Comparison of ENCODE assay signal across 8 mouse cellular contexts in the genomic region with DNA sequence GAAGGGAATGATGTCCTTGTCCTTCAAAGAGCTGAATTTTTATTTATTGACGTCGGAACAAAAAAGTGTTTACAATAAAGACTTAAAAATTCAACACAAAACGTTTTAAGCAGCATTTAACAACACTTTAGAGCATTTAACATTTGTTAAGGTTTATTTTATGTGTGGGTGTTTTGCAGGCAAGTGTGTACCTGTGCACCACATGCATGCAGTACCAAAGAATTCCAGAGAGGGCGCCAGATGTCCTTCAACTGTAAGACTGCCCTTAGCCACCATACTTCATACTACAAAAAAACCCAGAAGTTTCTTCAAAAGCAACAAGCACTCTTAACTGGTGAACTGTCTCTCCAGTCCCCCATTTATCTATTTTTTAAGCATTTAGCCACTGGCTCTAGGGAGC. TPM values are rescaled to one million over a fixed set of nuclear protein-coding genes. Genes with fewer than 3 reads are reported as not detected.
DNase-seq lines count a peak whose midpoint lies in the region; ATAC-seq lines count a peak whose summit lies in the region.

No protein-coding gene starts in this region.

- no peak overlapping the region for H3K4me2 ChIP-seq in hindbrain, embryonic 13.5 days
- H3K4me2 ChIP-seq in limb, embryonic 11.5 days (ENCODE audit: low read depth, severe bottlenecking), result peak overlapping the region; percentile 81; the same call in 1 of the 2 replicates
- H3K4me2 ChIP-seq in stomach, embryonic 14.5 days (replicated peaks; ENCODE audit: low read depth, low read length), result peak overlapping the region; percentile 91

- H3K36me3 ChIP-seq in hindbrain, embryonic 10.5 days, result peaks cover 27% of the 10 kb centered on the region
- peaks cover 26% of the 10 kb centered on the region for H3K36me3 ChIP-seq in hindbrain, embryonic 13.5 days
- H3K36me3 ChIP-seq in limb, embryonic 11.5 days (ENCODE audit: control insufficient read depth, insufficient read depth, low read length), result peaks cover 4% of the 10 kb centered on the region; the same call in 1 of the 2 replicates
- H3K36me3 ChIP-seq in midbrain, embryonic 10.5 days, result peaks cover 27% of the 10 kb centered on the region
- peaks cover 20% of the 10 kb centered on the region for H3K36me3 ChIP-seq in stomach, embryonic 14.5 days (ENCODE audit: control insufficient read depth, insufficient read depth, low read length)

- DNase-seq in hindbrain, embryonic 10.5 days (ENCODE audit: low spot score), result peak; percentile 53
- peak; percentile 46 to 78 for DNase-seq in adrenal gland, adult (ENCODE audit: inconsistent age in 2 of 2, low spot score in 1 of 2)
- DNase-seq in embryo, embryonic 10.5 days (ENCODE audit: low spot score), result peak; percentile 76
- DNase-seq in limb, embryonic 11.5 days (ENCODE audit: low spot score), result peak; percentile 83
- DNase-seq in midbrain, embryonic 10.5 days (ENCODE audit: low spot score), result peak; percentile 51

- H3K9me3 ChIP-seq in hindbrain, embryonic 10.5 days, result no peaks in the 10 kb centered on the region
- no peaks in the 10 kb centered on the region for H3K9me3 ChIP-seq in hindbrain, embryonic 13.5 days
- H3K9me3 ChIP-seq in limb, embryonic 11.5 days (ENCODE audit: control insufficient read depth, low read length), result no peaks in the 10 kb centered on the region
- H3K9me3 ChIP-seq in midbrain, embryonic 10.5 days (replicated peaks), result no peaks in the 10 kb centered on the region
- no peaks in the 10 kb centered on the region for H3K9me3 ChIP-seq in stomach, embryonic 14.5 days (ENCODE audit: control insufficient read depth, low read depth, low read length)

- ATAC-seq in hindbrain, embryonic 13.5 days (ENCODE audit: low FRiP score), result no peak
- peak; percentile 29 to 52; a peak in 1 of 4 replicates for ATAC-seq in hematopoietic stem cell, adult 5-6 weeks (replicated peaks in 1 of 2; ENCODE audit: insufficient read depth in 1 of 2, low FRiP score in 2 of 2, low TSS enrichment in 1 of 2, low read depth in 1 of 2, poor library complexity in 2 of 2, severe bottlenecking in 2 of 2)
- ATAC-seq in limb, embryonic 11.5 days (ENCODE audit: insufficient number of reproducible peaks, low FRiP score, low TSS enrichment, low read depth), result no peak
- no peak for ATAC-seq in stomach, embryonic 14.5 days (ENCODE audit: insufficient number of reproducible peaks, insufficient read depth, low FRiP score, low read depth)

- no peak overlapping the region for H3K27ac ChIP-seq in hindbrain, embryonic 10.5 days
- no peak overlapping the region for H3K27ac ChIP-seq in hindbrain, embryonic 13.5 days
- H3K27ac ChIP-seq in limb, embryonic 11.5 days (replicated peaks; ENCODE audit: low read depth, low read length), result no peak overlapping the region
- H3K27ac ChIP-seq in midbrain, embryonic 10.5 days (replicated peaks), result no peak overlapping the region
- H3K27ac ChIP-seq in stomach, embryonic 14.5 days (ENCODE audit: low read length), result 0 out of 2 replicates have a peak overlapping the region, but pooled peaks have one; percentile 18

- H3K4me1 ChIP-seq in hindbrain, embryonic 10.5 days (replicated peaks), result peaks cover 23% of the 10 kb centered on the region
- H3K4me1 ChIP-seq in hindbrain, embryonic 13.5 days (replicated peaks), result peaks cover 27% of the 10 kb centered on the region
- H3K4me1 ChIP-seq in limb, embryonic 11.5 days (ENCODE audit: control insufficient read depth, insufficient read depth, low read length), result 0 out of 2 replicates have a peak, but pooled peaks cover 9% of the 10 kb centered on the region
- peaks cover 25% of the 10 kb centered on the region for H3K4me1 ChIP-seq in midbrain, embryonic 10.5 days
- peaks cover 12% of the 10 kb centered on the region for H3K4me1 ChIP-seq in stomach, embryonic 14.5 days (ENCODE audit: control insufficient read depth, insufficient read depth, low read length)

- H3K4me3 ChIP-seq in hindbrain, embryonic 10.5 days, result no peak overlapping the region
- no peak overlapping the region for H3K4me3 ChIP-seq in hindbrain, embryonic 13.5 days
- H3K4me3 ChIP-seq in limb, embryonic 11.5 days (ENCODE audit: low read depth, low read length), result peak overlapping the region; percentile 85; the same call in 1 of the 2 replicates
- H3K4me3 ChIP-seq in midbrain, embryonic 10.5 days, result peak overlapping the region; percentile 85; the same call in 1 of the 2 replicates
- H3K4me3 ChIP-seq in stomach, embryonic 14.5 days (ENCODE audit: low read depth, low read length), result peak overlapping the region; percentile 93; the same call in 1 of the 2 replicates

- WGBS in hindbrain, embryonic 10.5 days, result 6% methylated on average over 4 of the region's 4 CpGs
- 9% methylated on average over 4 of the region's 4 CpGs for WGBS in hindbrain, embryonic 13.5 days
- 14% methylated on average over 4 of the region's 4 CpGs for WGBS in limb, embryonic 11.5 days
- 10% methylated on average over 4 of the region's 4 CpGs for WGBS in midbrain, embryonic 10.5 days
- WGBS in stomach, embryonic 14.5 days, result 7% methylated on average over 4 of the region's 4 CpGs

- H3K27me3 ChIP-seq in hindbrain, embryonic 10.5 days (ENCODE audit: insufficient read depth, poor library complexity, severe bottlenecking), result no peaks in the 10 kb centered on the region
- no peaks in the 10 kb centered on the region for H3K27me3 ChIP-seq in hindbrain, embryonic 13.5 days
- no peaks in the 10 kb centered on the region for H3K27me3 ChIP-seq in limb, embryonic 11.5 days (ENCODE audit: control insufficient read depth, insufficient read depth, low read length)
- H3K27me3 ChIP-seq in midbrain, embryonic 10.5 days (ENCODE audit: low read depth, poor library complexity, severe bottlenecking), result peaks cover 6% of the 10 kb centered on the region; the same call in 1 of the 2 replicates
- no peaks in the 10 kb centered on the region for H3K27me3 ChIP-seq in stomach, embryonic 14.5 days (ENCODE audit: control insufficient read depth, insufficient read depth, low read length)

- no peak overlapping the region for H3K9ac ChIP-seq in hindbrain, embryonic 13.5 days
- H3K9ac ChIP-seq in limb, embryonic 11.5 days (ENCODE audit: low read length), result no peak overlapping the region
- no peak overlapping the region for H3K9ac ChIP-seq in stomach, embryonic 14.5 days (replicated peaks; ENCODE audit: low read depth, low read length)

RNA-seq across cellular contexts. Expression of gene Dip2a, which starts 1.5 kb away (rescaled TPM):
- polyA plus RNA-seq in hindbrain, embryonic 10.5 days (2016; fragmentation: Nextera tagmentation; extraction: Ambion mirVana), result 6.0 and 8.2 TPM in 2 replicates
- polyA plus RNA-seq in hindbrain, embryonic 13.5 days (2015; fragmentation: Nextera tagmentation; extraction: Ambion mirVana), result 14.9 and 16.5 TPM in 2 replicates
- 6.0 and 8.5 TPM in 2 replicates for total RNA-seq in hematopoietic stem cell, adult 5-6 weeks (2017)
- polyA plus RNA-seq in limb, embryonic 11.5 days (2014; fragmentation: Nextera tagmentation; extraction: Ambion mirVana), result 4.5 and 5.2 TPM in 2 replicates
- polyA plus RNA-seq in midbrain, embryonic 10.5 days (2016; fragmentation: Nextera tagmentation; extraction: Ambion mirVana), result 5.6 and 6.4 TPM in 2 replicates
- 7.8 TPM in 2 replicates for polyA plus RNA-seq in stomach, embryonic 14.5 days (2014; fragmentation: Nextera tagmentation; extraction: Ambion mirVana)

Comparison
In these comparisons a context has a peak if more than half of its experiments do, and no peak if none do; other contexts are left out.
1. H3K4me3 ChIP-seq: peak in limb, embryonic 11.5 days (single experiment), midbrain, embryonic 10.5 days (single experiment) and stomach, embryonic 14.5 days (single experiment); none in hindbrain, embryonic 10.5 days (single experiment) and hindbrain, embryonic 13.5 days (single experiment).
2. ATAC-seq: peak in hematopoietic stem cell, adult 5-6 weeks (2 of 2); none in hindbrain, embryonic 13.5 days (single experiment), limb, embryonic 11.5 days (single experiment) and stomach, embryonic 14.5 days (single experiment).
3. Peak in every context shown above with its lines, with median percentiles within 50 percentile points of each other: DNase-seq.